Mouse (Mus musculus): ENCODE data around the gene Tyrp1. TPM values are rescaled to one million over a fixed set of nuclear protein-coding genes. Genes with fewer than 3 reads are reported as not detected.

The Tyrp1 gene
- total RNA-seq (2015) (not detected in 2 replicates), total RNA-seq (2017) (not detected in 2 replicates)

DNA sequence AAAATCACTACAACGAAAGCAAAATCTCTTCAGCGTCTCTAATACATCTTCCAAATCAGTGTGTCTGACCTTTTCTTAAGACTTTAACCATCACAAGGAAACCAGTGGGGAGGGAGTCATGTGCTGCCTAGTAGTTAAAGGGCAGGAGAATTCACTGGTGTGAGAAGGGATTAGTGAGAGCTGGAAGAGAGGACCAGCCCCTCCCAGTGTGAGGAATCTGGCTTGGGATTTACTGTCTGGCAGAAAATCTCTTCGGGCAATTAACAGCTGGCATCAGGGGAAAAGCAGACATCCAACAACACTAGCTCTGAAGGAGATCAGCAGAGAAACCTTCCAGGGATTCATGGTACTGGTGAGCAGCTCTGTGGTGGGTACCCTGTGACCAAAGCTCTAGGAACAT lies at the start of gene Tyrp1:
TSS of gene Tyrp1 (plus strand) at position 74 of the 400 bp plus-strand sequence.
- ATAC-seq (ENCODE audit: poor library complexity, severe bottlenecking) = no peak

DNA sequence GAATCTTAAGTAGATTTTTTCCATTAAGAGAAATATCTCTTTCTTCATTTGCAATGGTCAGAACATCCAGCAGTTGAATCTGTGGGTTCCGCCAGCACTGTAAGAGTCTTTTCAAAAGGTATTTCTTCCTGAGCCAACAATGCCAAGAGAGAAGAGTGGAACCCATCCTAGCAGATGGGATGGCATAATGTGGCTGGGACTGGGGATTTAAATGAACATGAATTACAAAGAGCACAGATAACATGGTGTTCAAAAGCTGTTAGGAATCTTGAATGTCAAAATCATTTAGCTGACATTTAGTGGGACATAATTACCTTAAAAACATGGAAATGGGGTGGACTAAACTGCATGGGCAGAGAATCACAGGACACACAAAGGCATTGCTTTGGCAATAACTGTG lies 45.6 kb upstream of the Tyrp1 start:
- no peak for ATAC-seq (ENCODE audit: poor library complexity, severe bottlenecking)

DNA sequence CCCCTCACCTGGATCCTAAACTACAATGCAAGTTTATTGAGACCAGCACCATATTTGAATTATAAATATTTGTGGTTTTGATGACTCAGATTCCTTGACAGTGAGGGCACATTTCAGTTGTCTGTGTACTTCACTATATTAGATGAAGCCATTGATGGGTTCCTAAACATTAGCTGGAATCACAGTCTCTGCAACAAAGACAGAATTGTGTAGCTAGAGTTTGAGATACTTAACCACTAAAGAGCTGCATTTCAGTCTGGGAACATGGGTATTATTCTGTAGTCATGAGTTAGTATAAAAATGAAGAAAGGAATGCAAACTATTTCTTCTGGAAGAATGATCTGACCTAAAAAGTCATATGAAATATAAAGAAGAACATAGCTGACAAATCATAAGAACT lies 14.4 kb upstream of the Tyrp1 start:
- no peak for ATAC-seq (ENCODE audit: poor library complexity, severe bottlenecking)

DNA sequence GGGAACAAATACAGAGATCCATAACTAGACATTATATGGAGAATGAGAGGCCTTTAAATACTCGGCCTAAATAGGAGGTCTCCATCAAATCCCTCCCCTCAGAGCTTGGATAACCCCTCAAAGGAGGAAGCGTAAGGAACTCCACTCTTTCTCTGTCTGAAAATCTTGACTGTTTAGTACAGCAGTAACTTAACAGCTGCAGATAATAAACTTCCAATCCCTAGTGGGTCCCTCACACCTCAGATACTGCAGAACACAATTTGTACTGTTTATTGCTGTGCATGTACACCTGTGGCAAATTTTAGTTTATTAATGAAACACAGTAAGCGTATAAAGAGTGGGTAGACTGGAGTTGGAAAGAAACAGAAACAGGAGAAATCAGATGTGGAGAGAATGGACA lies 12.0 kb upstream of the Tyrp1 start:
- ATAC-seq (ENCODE audit: poor library complexity, severe bottlenecking) = no peak

DNA sequence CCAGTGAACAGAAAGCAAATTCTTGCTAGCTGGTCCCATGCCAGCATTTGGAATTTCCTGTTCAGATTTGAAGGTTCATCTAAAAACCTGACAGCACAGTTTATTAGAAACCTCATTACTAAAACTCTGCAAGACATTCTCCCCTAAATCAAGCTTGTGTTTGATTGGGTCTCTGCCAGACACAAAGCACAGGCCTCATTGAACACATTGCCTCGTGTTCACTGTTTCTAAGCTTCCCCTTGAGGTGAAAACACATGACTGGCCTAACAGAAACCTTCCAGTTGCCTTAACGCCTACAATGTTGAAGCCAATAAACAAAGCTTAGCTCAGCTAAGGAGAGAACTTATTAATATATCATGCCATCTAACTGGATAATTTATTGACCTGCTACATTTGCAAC lies 5.7 kb upstream of the Tyrp1 start:
- ATAC-seq (ENCODE audit: poor library complexity, severe bottlenecking) = no peak

DNA sequence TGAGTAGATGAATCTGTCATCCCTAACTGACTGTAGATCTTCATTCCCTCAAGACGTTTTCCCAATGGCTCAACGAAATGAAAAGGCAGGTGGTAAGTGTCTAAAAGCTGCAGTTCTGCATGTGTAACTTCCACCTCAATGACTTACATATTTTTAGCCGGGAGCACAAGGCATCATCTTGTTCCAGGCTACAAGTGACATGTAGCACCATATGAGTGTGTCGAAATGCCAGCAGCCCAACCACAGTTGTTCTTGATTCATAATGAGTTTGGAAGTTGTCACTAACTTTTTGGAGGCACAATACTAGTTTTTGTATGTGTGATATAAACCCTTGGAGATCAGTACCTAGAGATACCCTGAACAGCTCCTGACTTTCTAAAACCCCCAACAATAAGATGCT lies 5.4 kb downstream of the Tyrp1 start:
- ATAC-seq (ENCODE audit: poor library complexity, severe bottlenecking) = no peak

DNA sequence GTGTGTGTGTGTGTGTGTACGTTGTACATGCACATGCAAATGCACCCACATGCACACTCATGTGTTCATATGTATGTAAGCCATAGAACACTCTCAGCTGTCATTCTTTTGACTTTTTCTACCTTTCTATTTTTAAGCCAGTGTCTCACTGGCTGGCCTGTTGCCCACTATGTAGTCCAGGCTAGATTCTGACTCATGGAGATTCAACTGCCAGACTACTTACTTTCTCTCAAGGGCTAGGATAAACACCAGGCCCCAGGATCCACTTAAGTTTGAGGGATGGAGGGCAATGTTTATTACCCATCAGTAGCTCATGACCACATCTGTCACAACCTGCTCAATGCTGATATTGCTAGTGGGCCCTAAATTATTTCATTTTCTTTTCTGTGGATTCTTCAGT lies 8.1 kb downstream of the Tyrp1 start:
- ATAC-seq (ENCODE audit: poor library complexity, severe bottlenecking) = no peak

DNA sequence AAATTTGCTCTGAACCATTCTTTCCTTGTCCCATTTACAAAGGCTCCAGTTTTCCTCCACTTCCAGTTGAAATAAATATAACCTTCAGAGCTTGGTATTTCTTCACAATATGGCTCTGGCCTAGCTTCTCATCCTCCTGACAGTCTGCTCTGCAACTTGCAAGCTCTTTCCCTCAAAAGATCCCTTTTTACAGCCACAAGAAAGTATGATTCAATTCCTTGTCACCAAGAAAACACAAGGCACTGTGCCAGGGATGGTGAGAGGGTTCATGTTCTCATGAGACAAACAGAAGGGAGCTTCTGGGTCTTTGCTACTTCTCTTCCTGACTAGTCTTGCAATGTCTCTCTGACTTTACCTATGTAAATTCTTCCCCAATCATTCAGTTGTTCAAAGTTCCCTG lies 9.8 kb downstream of the Tyrp1 start:
- ATAC-seq (ENCODE audit: poor library complexity, severe bottlenecking) = no peak

DNA sequence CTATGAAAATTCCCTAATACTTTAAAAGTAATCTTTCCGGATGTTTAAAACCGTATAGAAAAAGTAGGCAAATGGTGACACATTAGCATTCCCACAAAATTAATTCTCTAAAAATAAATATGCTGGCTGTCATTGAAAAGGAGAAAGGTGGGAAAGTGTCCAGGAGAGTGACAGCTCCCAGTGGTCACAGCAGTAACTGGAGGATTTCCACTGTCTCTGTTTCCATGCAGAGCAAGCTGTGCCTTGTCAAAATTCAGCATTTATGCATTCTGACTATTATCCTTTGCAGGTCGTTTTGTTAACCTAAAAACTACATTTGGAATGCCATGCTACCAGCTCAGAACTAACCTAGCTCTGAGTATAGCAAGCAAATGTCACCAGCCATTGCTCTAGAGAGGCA lies 12.1 kb downstream of the Tyrp1 start:
- no peak for ATAC-seq (ENCODE audit: poor library complexity, severe bottlenecking)

DNA sequence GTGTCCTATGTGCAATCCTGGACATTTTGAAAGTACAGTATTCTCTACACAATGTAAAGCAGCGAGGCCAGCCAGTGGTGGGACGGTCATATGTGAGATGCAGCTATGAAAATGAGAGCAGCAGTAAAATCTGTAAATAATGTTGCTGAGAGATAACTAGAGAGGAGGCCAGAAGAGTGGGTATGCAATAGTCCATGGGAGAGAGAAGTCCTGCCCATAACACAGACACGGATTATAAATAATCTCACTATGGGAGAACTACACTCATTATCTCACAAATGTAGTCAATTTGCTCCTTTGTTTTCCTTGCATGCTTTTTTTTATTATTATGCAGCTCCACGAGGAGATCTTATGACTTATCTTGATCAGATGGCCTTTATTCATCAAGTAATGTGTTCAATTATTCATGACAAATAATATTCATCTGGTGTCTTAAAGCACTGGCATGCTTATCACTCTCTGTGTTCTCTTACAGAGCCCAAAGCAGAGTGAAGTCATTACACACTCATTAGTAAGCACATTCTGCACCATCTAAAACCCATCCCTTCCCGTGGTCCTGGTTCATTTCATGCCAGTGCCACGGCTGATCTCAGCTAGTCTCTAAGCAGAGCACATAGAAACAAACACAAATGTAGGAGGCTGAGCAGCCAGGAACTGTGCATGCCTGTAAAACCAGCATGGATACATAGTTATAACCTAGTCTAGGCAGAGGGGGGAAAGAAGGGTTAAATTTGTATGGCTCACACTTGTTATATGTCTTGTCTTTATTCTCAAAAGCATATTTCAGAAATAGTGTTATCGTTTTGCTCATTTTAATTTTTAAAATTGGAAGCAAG lies 18.9 kb downstream of the Tyrp1 start:
- no peak for ATAC-seq (ENCODE audit: poor library complexity, severe bottlenecking)

DNA sequence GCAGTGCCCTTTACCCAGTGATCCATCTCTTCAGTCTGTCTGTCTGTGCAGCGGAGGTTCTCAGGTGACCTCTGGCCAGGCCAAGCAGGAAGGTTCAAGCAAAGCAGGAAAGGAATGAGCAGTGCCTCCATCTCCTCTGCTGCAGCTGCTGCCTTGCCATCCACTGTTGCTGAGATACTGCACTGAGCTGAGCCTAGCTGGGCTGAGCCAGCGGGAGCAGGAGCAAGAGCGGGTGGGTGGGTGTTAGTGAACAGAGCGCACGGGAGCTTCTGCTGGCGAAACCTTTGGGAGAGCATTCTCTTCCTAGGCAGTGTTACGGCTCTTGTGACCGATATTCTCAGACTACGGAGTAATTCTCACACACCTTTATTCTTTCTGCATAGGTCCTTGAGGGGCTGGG lies 21.6 kb downstream of the Tyrp1 start:
- ATAC-seq (ENCODE audit: poor library complexity, severe bottlenecking) = no peak

DNA sequence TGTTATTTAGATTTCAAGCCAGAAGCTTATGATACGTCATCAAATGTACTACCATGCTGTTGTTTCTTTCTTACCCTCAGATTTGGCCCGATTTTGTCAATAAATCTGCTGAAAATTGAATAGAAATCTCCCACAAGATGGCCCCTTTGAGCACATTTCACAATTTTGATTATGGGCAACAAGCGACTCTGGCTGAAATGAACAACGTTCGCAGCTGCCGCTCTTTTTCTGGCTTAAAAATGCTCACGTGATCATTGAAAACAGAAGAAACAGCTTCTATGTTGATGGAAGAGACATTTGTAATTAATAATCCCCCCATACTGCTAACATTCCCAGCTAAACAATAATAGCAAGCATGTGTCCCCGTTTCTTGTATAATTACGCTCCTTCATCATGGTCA lies 29.0 kb downstream of the Tyrp1 start:
- ATAC-seq (ENCODE audit: poor library complexity, severe bottlenecking) = no peak

DNA sequence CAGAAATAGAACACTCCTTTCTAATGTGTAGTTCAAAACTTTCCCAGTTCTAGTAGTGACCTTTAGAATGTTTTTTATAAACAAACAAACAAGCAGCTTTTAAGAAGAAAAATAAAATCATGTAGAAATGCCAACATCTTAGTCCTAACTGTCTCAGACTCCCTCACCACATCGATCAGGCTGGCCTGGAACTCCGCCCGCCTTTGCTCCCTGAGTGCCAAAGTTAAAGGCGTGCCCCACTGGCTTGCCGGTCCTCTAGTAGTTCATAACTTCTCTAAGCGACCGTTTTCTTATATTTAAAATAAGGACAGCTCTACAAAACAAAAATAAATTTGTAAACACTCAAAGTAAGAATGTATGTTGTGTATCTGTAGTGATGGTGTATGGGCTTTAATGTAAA lies 30.0 kb downstream of the Tyrp1 start:
- ATAC-seq (ENCODE audit: poor library complexity, severe bottlenecking) = no peak

DNA sequence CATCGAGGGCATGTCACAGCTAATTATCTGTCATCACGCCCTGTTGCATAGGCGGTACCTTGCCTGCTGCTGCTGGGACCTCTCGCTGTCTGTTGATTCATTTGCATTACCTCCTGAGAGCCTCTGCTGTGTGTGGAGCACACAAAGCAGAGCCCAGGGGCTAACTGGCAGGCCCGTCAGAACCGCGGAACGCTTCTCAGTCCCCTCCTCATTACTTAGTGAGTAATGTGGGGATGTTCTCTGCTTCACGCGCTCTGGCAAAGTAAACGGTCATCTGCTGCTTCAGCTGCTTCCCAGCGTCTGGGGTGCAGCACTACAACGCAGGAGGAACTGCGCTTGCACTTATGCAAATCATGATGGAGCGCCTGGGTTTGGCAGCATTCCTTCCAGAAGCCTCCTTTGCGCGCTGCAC lies 30.6 kb downstream of the Tyrp1 start:
- no peak for ATAC-seq (ENCODE audit: poor library complexity, severe bottlenecking)

DNA sequence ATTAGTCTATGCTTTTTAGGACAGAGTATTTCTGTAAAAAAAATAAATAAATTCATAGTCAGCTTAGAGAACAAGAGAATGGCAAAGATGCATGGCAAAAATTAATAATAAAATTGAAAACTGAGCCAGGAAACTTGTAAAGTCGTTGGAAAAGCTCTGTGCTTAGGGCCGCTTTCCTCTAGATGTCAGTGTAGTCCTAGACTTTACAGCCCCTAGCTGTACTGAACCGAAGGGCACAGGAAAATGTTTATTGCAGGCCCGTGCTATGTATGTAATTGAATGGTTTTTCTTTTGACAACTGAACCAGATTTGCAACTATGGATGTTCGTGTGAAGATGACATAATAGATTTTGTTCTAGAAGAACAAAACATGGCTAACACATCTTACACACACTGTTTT lies 32.1 kb downstream of the Tyrp1 start:
- ATAC-seq (ENCODE audit: poor library complexity, severe bottlenecking) = no peak

DNA sequence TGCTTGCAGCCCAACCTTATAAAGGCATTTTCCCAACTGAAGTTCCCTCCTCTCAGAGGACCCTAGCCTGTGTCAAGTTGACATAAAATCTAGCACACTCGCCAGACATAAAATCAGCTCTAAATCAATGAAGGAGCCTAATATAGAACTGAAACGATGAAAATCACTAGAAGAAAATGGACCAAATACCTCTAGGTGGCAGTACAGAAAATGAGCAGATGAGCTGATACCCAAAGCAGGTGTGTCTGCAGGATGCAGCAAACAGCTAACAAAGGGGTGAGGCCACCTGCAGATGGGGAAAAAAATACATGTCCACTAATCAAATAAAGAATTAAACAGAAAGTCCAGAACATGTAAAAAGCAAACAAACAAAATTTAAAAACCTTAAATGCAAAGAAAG lies 35.7 kb downstream of the Tyrp1 start:
- no peak for ATAC-seq (ENCODE audit: poor library complexity, severe bottlenecking)

DNA sequence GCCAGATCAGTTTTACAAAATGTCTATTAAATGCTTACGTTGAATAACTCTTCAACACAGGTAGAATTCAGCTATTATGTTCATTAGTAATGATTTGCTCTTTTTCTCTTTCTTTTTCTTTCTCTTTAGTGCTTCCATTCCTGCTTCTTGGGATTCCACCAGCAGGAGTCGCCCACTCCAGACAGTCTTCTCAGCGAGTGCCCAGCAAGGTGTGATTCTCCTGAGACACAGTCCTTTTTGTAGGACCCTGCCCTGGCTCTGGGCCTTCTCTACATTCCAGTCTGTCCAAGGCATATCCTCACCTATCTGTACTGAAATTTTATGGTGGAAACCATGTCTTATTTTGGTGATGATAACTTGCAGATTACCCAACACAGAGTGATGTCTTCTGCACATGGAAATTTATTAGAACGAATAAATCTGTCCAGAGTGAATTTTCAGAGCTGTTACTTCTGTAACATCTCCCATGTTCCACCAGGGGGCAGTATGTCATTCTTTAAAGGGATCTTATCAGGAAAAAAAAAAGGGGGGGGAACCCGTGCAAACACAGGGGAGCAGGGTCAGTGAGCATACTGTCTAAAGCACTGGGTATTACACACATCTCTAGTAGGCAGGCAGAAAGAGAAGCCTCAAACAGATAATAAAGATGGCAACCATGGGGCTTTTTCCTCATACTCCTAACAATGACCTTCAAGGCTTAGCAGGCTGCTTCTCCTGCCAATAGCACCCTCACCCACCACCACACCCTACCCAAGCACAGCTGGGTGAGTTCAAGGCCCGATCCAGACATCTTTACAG lies 39.1 kb downstream of the Tyrp1 start:
- ATAC-seq (ENCODE audit: poor library complexity, severe bottlenecking) = no peak

DNA sequence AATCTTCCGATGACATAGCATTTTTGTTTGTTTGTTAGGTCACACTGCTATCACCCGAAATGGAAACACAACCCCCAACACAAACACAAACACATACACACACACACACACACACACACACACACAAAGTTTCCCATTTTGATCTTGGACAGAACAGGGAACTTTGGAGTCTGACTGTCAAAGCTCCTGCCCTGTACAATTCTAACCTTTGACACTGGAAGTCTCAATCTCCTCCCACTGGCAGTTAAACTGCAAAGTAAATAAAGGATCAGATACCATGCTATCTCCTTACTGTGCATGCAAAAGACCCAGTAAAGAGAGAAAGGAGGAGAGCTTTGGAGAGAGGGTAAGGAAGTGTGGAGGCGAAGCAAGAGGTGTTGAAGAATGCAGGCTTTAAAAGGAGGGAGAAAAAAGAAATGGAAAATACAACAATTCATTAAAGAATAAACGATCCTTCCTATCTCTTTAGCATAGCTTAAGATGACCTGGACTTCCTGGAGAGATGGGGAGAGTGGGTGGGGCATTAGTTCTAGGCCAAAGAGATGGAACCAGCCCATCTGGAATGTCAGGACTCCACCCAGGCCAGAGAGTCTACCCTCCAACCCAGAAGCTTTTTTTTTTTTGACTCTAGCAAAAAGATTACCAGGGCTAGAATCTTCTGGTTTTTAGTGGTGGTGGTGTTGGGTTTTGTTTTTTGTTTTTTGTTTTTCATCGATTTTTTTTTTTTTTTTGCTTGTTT lies 40.4 kb downstream of the Tyrp1 start:
- no peak for ATAC-seq (ENCODE audit: poor library complexity, severe bottlenecking)

DNA sequence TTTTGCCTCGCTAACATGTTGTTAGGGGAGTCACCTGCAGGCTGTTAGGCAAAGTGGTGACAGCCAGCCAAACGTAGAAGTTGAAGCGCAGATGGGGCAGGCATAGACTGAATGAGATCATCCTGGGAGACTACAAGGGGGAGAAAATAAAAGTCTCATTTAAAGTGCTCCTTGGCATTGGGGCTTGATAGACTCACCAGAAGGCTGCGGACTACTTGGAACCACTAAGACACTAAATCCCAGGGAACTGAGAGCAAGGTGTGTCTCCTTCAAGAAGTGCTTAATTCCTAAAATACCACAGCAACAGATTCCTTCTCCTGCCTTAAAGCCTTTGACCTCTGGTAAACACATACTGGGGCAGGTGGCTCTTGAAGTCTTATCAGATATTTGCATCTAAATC lies 41.1 kb downstream of the Tyrp1 start:
- ATAC-seq (ENCODE audit: poor library complexity, severe bottlenecking) = no peak

DNA sequence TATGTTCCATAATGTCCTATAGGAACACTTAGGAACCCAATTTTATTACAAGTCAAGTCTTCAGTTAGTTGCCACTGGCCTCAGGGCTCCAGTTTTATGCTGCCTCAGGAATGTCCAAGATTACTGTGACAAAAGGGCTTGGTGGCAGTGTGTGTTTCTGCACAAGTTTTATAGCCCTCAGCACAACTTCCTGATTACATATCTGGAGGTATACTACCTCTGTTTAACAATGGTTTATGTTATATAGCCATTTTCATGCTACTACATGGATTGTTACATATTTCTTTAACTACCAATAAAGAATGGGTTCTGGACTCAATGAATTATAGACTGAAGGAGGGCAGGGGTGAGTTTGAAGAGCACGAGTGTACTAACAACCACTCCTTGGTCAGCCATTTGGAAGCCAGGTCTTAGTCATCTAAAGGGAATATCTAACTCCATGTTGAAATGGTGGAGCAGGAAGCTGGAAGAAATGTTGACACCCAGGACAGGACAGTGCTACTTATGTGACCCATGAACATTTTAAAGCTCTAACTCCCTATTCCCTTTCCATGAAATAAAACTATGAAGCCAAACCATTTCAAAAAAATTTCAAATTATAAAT lies 48.2 kb downstream of the Tyrp1 start:
- no peak for ATAC-seq (ENCODE audit: poor library complexity, severe bottlenecking)

DNA sequence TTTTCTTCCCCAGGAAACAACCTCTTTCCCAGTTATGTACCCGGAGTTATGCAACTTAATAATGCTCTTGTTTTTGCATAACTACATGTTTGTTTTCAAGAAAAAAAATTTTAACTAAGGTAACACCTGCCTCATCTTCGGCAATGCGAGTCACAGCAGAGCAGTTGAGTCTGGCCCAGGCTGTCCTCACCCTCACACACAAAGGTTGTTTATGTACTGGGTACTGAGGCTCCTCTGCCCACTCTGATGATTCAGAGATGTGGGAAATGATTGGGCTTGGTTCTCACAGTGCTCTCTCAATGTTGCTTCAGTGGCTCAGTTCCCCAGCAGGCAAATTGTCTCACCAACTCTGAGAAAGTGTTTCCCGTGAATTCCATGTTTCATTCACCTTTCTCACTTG lies 52.7 kb downstream of the Tyrp1 start:
- no peak for ATAC-seq (ENCODE audit: poor library complexity, severe bottlenecking)

Measured in megakaryocyte, adult 5-6 weeks (primary cell).